Mouse (Mus musculus) lung, embryonic 14.5 days (tissue): ENCODE results near the gene Det1. TPM values are rescaled to one million over a fixed set of nuclear protein-coding genes. Genes with fewer than 3 reads are reported as not detected.

Experiments
- ATAC-seq: fragments of 200-750 bp; cut with Nextera tagmentation; 2 replicates; pipeline ENCODE4 v1.8.0; 2017; ENCODE audit warnings: mild to moderate bottlenecking, moderate TSS enrichment, moderate library complexity; ENCODE audit not compliant: insufficient read depth
- DNase-seq: peaks from one replicate; pipeline ENCODE4 v3.0.0-alpha.2; 2015
- H3K27ac ChIP-seq: fragments of 300-500 bp; sonication (generic); 2 replicates; pipeline ENCODE4 v1.5.1; 2014; ENCODE audit warnings: low read depth, mild to moderate bottlenecking, moderate library complexity
- H3K27me3 ChIP-seq: fragments of 300-500 bp; sonication (generic); 2 replicates; pipeline ENCODE4 v1.6.1; 2014; ENCODE audit warnings: low read length, control low read depth; ENCODE audit not compliant: insufficient read depth
- H3K36me3 ChIP-seq: fragments of 300-500 bp; sonication (generic); 2 replicates; pipeline ENCODE4 v1.6.1; 2014; ENCODE audit warnings: control low read depth; ENCODE audit not compliant: insufficient read depth
- H3K4me1 ChIP-seq: fragments of 300-500 bp; sonication (generic); 2 replicates; pipeline ENCODE4 v1.6.1; 2014; ENCODE audit warnings: antibody characterized with exemption, control low read depth; ENCODE audit not compliant: insufficient read depth
- H3K4me2 ChIP-seq: fragments of 300-500 bp; sonication (generic); 2 replicates; pipeline ENCODE4 v1.6.1; 2014; ENCODE audit warnings: mild to moderate bottlenecking
- H3K4me3 ChIP-seq: fragments of 300-500 bp; sonication (generic); 2 replicates; pipeline ENCODE4 v1.5.1; 2014; ENCODE audit warnings: low read depth, low read length
- H3K9ac ChIP-seq: fragments of 300-500 bp; sonication (generic); 2 replicates; pipeline ENCODE4 v1.6.1; 2014
- H3K9me3 ChIP-seq: fragments of 300-500 bp; sonication (generic); 2 replicates; pipeline ENCODE4 v1.6.1; 2016; ENCODE audit warnings: low read depth, low read length, control low read depth
- CTCF ChIP-seq: IDR thresholded peaks from 2 replicates; pipeline ENCODE4 v1.5.1; 2016; ENCODE audit warnings: antibody characterized with exemption, low read depth
- WGBS: fragments of 180-500 bp; shearing (Covaris S2); extraction: QIAGEN DNeasy Blood & Tissue Kit; methylation state at CpG from one replicate; pipeline ENCODE4 v1.1.7; 2014; 5-methylcytosine and 5-hydroxymethylcytosine counted together
- polyA plus RNA-seq: library from polyadenylated mRNA; unstranded; fragments of >200 nt; fragmentation: Nextera tagmentation; extraction: Ambion mirVana; gene quantifications from 2 replicates; pipeline ENCODE4 v1.2.1, GENCODE M21; 2014

Det1 gene
- polyA plus RNA-seq, 1 experiment from 2014 or later = 22.0 TPM

DNA sequence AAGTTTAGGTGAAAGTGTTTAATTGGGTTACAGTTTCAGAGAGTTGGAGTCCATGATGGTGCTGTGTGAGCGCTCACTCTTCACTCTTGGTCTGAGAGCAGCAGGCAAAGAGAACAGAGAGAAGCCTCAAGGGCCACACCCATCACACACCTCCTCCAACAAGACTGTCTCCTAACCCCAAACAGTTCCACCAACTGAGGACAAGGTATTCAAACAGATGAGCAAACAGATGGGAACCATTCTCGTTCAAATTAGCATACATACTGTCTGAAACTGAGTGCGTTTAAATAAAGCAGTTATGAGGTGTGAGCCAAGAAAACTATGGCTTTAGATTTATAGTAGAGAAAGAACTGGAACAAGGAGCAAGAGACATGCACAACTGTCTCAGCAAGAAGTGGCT is 50.4 kb downstream of the Det1 start:
- no peak for TF ChIP-seq CTCF
- Histone ChIP-seq H3K36me3 (peaks cover 14% of the 10 kb centered on the region; the same call in 1 of the 2 replicates), H3K4me3 (no peak overlapping the region), H3K9me3 (no peaks in the 10 kb centered on the region), H3K27me3 (no peaks in the 10 kb centered on the region), H3K4me1 (no peaks in the 10 kb centered on the region), H3K9ac (no peak overlapping the region), H3K4me2 (no peak overlapping the region), H3K27ac (no peak overlapping the region)
- no peak for ATAC-seq
- WGBS = 77% methylated on average over 3 of the region's 3 CpGs
- no peak for DNase-seq

DNA sequence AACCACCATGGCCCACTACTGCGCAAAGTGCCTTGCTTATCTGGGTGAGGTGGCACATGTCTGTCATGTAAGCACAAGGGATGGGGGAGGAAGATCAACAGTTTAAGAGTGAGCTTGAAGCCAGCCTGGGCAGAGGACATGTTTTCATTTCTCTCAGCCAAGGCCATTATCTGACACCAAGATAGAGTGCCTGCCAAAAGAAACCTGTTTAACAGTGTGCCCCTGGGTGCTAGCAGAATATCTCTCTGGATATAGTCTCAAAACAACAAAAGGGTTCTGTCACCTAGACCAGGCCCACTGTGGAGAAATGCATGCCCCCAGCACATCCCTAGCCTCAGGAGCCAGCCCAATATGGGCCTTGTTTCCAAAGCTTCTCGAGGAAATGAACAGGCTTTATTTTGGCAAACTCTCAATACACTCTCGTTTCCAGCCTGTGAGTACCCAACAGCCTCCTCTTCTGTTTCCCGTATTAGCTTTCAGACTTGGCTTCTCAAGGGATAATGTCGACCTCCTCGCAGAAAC is 52.4 kb downstream of the Det1 start:
- H3K27ac ChIP-seq = no peak overlapping the region
- H3K4me2 ChIP-seq = no peak overlapping the region
- no peaks in the 10 kb centered on the region for H3K27me3 ChIP-seq
- DNase-seq (no peak), ATAC-seq (no peak)
- H3K9ac ChIP-seq = no peak overlapping the region
- no peaks in the 10 kb centered on the region for H3K9me3 ChIP-seq
- no peak for TF ChIP-seq CTCF
- no peak overlapping the region for H3K4me3 ChIP-seq
- peaks cover 30% of the 10 kb centered on the region for H3K36me3 ChIP-seq
- 55% methylated on average over 6 of the region's 6 CpGs for WGBS
- H3K4me1 ChIP-seq = no peaks in the 10 kb centered on the region

DNA sequence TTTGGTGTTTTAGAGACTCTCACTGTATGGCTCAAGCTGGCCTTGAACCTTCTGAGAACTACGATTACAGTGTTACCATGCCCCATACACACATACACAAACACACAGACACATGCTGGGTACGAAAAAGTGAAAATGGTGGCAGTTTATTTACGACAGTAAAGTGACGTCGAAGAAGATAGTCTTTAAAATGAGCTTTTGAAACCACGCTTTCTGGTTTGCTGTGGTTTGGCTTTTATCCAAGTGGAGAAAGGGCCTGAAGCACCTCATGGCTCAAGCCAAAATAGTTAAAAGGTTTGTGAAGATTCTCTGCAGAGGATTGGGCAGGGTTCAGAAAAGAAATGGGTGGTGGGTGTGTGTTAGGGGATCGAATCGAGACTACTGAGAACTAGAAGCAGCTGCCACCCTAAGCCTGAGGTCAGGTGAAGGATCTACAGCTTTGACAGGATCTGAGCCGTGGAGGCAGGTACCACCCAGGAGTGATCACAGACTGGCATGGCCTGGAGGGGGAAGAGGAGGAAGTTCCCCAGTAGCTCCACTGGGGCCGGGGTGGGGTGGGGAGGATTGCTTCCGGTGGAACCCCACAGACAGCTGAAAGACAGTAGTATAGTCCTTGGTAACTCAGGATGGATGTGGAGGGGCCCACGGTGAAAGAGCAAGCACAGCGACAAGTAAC is 53.0 kb downstream of the Det1 start:
- no peak for ATAC-seq
- no peak overlapping the region for H3K9ac ChIP-seq
- H3K9me3 ChIP-seq = no peaks in the 10 kb centered on the region
- H3K27me3 ChIP-seq = no peaks in the 10 kb centered on the region
- H3K36me3 ChIP-seq = peaks cover 34% of the 10 kb centered on the region
- no peak overlapping the region for H3K4me3 ChIP-seq
- no peaks in the 10 kb centered on the region for H3K4me1 ChIP-seq
- no peak overlapping the region for H3K4me2 ChIP-seq
- 74% methylated on average over 13 of the region's 13 CpGs for WGBS
- no peak overlapping the region for H3K27ac ChIP-seq
- no peak for TF ChIP-seq CTCF
- DNase-seq = no peak

DNA sequence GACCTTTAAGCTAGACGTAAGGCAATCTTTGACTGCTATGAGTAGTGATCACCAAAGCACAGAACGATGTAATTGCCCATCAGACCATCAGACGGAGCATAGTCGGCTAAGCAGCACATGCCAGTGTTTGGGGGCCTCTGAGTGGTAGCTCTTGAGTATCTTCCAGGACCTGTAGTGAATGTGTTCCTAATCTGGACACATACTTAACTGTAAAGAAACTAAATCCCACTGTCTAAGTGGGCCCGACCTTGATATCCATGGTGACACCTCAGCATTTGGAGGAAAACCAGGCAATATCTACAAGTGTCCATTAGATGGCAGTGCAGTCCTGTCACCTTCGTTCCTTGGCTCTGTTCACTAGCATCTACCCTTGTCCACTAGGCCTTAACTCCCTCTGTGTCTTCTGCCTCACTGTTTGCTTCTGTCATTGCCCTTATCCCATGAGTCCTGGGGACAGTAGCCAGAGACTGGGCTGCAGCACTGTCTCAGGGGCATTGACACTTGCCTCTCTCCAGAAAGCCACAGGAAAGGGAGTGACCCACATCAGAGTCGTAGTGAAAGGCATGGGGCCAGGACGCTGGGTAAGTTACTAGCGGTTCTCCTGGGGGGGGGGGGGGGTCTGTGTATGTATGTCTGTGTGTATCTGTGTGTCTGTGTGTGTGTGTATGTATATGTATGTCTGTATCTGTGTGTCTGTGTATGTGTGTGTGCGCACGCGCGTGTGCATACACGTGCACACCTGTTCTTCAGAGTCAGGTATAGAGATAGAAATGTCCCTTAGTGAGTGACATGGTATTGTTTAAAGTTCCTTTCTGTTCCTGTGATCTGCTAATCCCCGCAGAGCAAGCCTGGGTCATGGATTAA is 55.5 kb downstream of the Det1 start:
- H3K36me3 ChIP-seq = peaks cover 40% of the 10 kb centered on the region
- H3K4me3 ChIP-seq = no peak overlapping the region
- H3K4me2 ChIP-seq = no peak overlapping the region
- 86% methylated on average over 15 of the region's 15 CpGs for WGBS
- H3K27ac ChIP-seq = no peak overlapping the region
- no peaks in the 10 kb centered on the region for H3K27me3 ChIP-seq
- no peaks in the 10 kb centered on the region for H3K4me1 ChIP-seq
- H3K9ac ChIP-seq = no peak overlapping the region
- no peaks in the 10 kb centered on the region for H3K9me3 ChIP-seq
- ATAC-seq = peak; percentile 40; the same call in 1 of the 2 replicates
- peak; percentile 81 for DNase-seq
- TF ChIP-seq CTCF = peak; percentile 88

DNA sequence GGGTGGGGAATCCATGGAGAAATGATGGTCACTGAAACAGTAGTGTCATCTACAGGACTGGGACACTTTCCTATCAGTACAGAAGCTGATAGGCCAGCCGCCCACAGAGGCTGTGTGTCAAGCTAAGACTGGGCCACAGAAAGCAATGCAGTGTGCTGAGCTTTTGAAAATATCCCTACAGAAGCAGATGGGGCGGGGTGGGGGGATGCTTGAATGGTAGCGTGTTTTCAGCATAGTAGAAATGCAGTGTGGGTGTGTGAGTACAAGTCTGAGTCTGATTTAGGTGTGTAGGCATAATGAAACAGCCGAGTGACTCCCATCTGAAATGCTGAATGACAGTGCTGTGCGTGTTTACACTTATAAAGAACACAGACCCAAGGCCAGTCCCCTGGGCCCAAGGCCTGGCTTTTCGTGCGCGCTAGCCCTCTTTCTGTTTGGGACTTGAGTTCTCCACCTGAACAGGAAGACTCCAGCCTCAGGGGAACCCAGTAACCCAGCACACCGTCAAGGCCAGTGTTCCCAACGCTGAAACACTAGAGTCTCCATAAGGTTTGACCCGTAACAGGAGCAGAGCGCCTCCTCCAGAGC is 59.2 kb downstream of the Det1 start:
- TF ChIP-seq CTCF = no peak
- ATAC-seq (no peak), DNase-seq (no peak)
- no peak overlapping the region for H3K4me3 ChIP-seq
- H3K27me3 ChIP-seq = no peaks in the 10 kb centered on the region
- H3K9ac ChIP-seq = no peak overlapping the region
- no peaks in the 10 kb centered on the region for H3K4me1 ChIP-seq
- WGBS = 89% methylated on average over 12 of the region's 12 CpGs
- no peak overlapping the region for H3K4me2 ChIP-seq
- H3K9me3 ChIP-seq = no peaks in the 10 kb centered on the region
- H3K36me3 ChIP-seq = peaks cover 46% of the 10 kb centered on the region
- H3K27ac ChIP-seq = no peak overlapping the region

DNA sequence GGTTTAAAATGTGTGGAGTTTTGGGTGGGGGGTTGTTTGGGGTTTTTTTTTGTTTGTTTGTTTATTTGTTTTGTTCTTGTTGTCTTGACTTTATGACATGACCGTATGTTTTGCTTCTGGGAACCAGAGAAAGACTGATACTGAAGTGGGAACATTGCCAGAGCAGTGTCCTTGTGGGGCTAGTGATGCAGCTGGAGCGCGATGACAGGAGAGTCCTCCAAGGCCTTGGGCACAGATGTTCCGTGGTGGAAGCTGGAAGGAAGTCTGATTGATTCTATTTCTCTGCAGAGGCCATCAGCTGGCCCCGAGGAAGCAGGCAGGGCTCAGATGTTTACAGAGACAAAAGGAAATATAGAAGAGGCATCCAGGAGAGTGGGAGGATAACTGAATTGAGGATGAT is 61.2 kb downstream of the Det1 start:
- H3K36me3 ChIP-seq = peaks cover 30% of the 10 kb centered on the region
- no peak for DNase-seq
- TF ChIP-seq CTCF = no peak
- H3K27me3 ChIP-seq = no peaks in the 10 kb centered on the region
- no peak overlapping the region for H3K9ac ChIP-seq
- 63% methylated on average over 5 of the region's 5 CpGs for WGBS
- no peak overlapping the region for H3K4me3 ChIP-seq
- ATAC-seq = no peak
- peaks cover 4% of the 10 kb centered on the region for H3K4me1 ChIP-seq
- no peak overlapping the region for H3K27ac ChIP-seq
- no peaks in the 10 kb centered on the region for H3K9me3 ChIP-seq
- no peak overlapping the region for H3K4me2 ChIP-seq
